Mouse (Mus musculus): Measurements from ENCODE around the gene Gm1604a. TPM values are rescaled to one million over a fixed set of nuclear protein-coding genes. Genes with fewer than 3 reads are reported as not detected.

Gm1604a gene
- polyA plus RNA-seq, 1 experiment, result not detected

Other genes with a start within 250 kb of the Gm1604a start
- gene Ezr, start 242.8 kb upstream of the Gm1604a start, polyA plus RNA-seq (2012; fragmentation: generic; extraction: Trizol), result 35.9 TPM
- gene Rsph3b, start 76.9 kb upstream of the Gm1604a start, polyA plus RNA-seq (2012; fragmentation: generic; extraction: Trizol), result 19.8 TPM
- gene Tagap1, start 64.4 kb upstream of the Gm1604a start, polyA plus RNA-seq (2012; fragmentation: generic; extraction: Trizol), result 12.2 TPM
- gene Rnaset2b, start 54.9 kb upstream of the Gm1604a start, polyA plus RNA-seq (2012; fragmentation: generic; extraction: Trizol), result 194 TPM
- gene Gm49721, start 46.7 kb upstream of the Gm1604a start, polyA plus RNA-seq (2012; fragmentation: generic; extraction: Trizol), result not detected
- gene Rps6ka2, start 144.5 kb downstream of the Gm1604a start, polyA plus RNA-seq (2012; fragmentation: generic; extraction: Trizol), result 56.9 TPM

Data from myocyte (in vitro differentiated cells).